Mouse (Mus musculus) ES-E14 (cell line): ENCODE measurements around the gene Unk. TPM values are rescaled to one million over a fixed set of nuclear protein-coding genes. Genes with fewer than 3 reads are reported as not detected.

Experiments used
- DNase-seq: peaks from one replicate; pipeline ENCODE4 v3.0.0-alpha.2; 2013; ENCODE audit warnings: low read depth, low spot score
- H3K27ac ChIP-seq: 2 replicates; pipeline ENCODE4 v1.5.1; 2012; ENCODE audit warnings: low read depth, mild to moderate bottlenecking, low read length, moderate library complexity, mixed read lengths; ENCODE audit not compliant: poor library complexity, insufficient read depth, severe bottlenecking
- H3K36me3 ChIP-seq: 2 replicates; pipeline ENCODE4 v1.6.1; 2012; ENCODE audit warnings: mild to moderate bottlenecking, low read length, moderate library complexity, mixed read lengths; ENCODE audit not compliant: control insufficient read depth, poor library complexity, insufficient read depth, severe bottlenecking
- H3K4me1 ChIP-seq, 2 experiments: fragments of 150-350 bp in 1 of 2; sonication (generic) in 1 of 2; 2 replicates each; pipeline ENCODE4 v1.6.1; 2012; ENCODE audit warnings: low read length in 2 of 2, mild to moderate bottlenecking in 1 of 2, mixed read lengths in 1 of 2; ENCODE audit not compliant: control insufficient read depth in 2 of 2, insufficient read depth in 2 of 2, poor library complexity in 1 of 2
- H3K4me3 ChIP-seq, 2 experiments: fragments of 150-350 bp in 1 of 2; sonication (generic) in 1 of 2; 2 replicates each; pipeline ENCODE4 v1.5.1; 2012; ENCODE audit warnings: low read length in 2 of 2, low read depth in 1 of 2, mild to moderate bottlenecking in 1 of 2, mixed read lengths in 1 of 2; ENCODE audit not compliant: insufficient read depth in 1 of 2, poor library complexity in 1 of 2, severe bottlenecking in 1 of 2
- H3K9ac ChIP-seq: 2 replicates; pipeline ENCODE4 v1.6.1; 2012; ENCODE audit warnings: low read depth, mild to moderate bottlenecking, low read length, mixed read lengths; ENCODE audit not compliant: poor library complexity, insufficient read depth, severe bottlenecking
- H3K9me3 ChIP-seq: fragments of 150-350 bp; sonication (generic); 2 replicates; pipeline ENCODE4 v1.6.1; 2012; ENCODE audit warnings: low read depth, mild to moderate bottlenecking, low read length; ENCODE audit not compliant: control insufficient read depth, insufficient read depth
- CHD2 ChIP-seq: IDR thresholded peaks from 2 replicates; pipeline ENCODE4 v1.6.1; 2014; ENCODE audit warnings: mild to moderate bottlenecking, low read depth, low read length, inconsistent platforms
- HCFC1 ChIP-seq: IDR thresholded peaks from 2 replicates; pipeline ENCODE4 v1.6.1; 2012; ENCODE audit warnings: low read length, inconsistent platforms, borderline replicate concordance; ENCODE audit not compliant: insufficient read depth
- MAFK ChIP-seq: IDR thresholded peaks from 2 replicates; pipeline ENCODE4 v1.6.1; 2014; ENCODE audit warnings: mild to moderate bottlenecking, low read depth, low read length, inconsistent platforms; ENCODE audit not compliant: insufficient read depth
- ZC3H11A ChIP-seq: IDR thresholded peaks from 2 replicates; pipeline ENCODE4 v1.6.1; 2012; ENCODE audit warnings: low read depth, mild to moderate bottlenecking, inconsistent platforms, low read length, borderline replicate concordance
- ZNF384 ChIP-seq: IDR thresholded peaks from 2 replicates; pipeline ENCODE4 v1.6.1; 2012; ENCODE audit warnings: low read depth, low read length, inconsistent platforms
- in situ Hi-C, 2 experiments: fragments of 600-800 bp; cut with MboI; formaldehyde crosslinking; loops; one replicate each; pipeline ENCODE4 v1.15.1; 2025; ENCODE audit warnings: low sequenced_read_pairs in 2 of 2, inconsistent platforms in 1 of 2; ENCODE audit not compliant: unreplicated experiment in 2 of 2
- total RNA-seq: library from RNA; depleted of rRNA; stranded (reverse); fragments of 300-350 nt; gene quantifications from 2 replicates; pipeline ENCODE4 v1.2.3, GENCODE M21; 2012

The Unk gene
- total RNA-seq, 1 experiment, result 32.5 TPM

- DNase-seq, result no peak
- TF ChIP-seq MAFK, result no peak
- TF ChIP-seq ZNF384, result 0 out of 2 replicates have a peak, but pooled peaks have one; percentile 16
- Histone ChIP-seq H3K4me1 (peaks cover 0 to 2% of the 10 kb centered on the region in 2 experiments; a peak in 1 of 4 replicates), H3K4me3 (peak overlapping the region; percentile 76 to 90), H3K9ac (peak overlapping the region; percentile 94), H3K9me3 (no peaks in the 10 kb centered on the region), H3K36me3 (peaks cover 8% of the 10 kb centered on the region), H3K27ac (peak overlapping the region; percentile 94)
- in situ Hi-C loops, result no loop called here
Measured at GRCm38 (mm10) chr11:116023771-116024355, 6.3 kb upstream of the Unk start.

- Histone ChIP-seq H3K4me3 (peak overlapping the region; percentile 76 to 90), H3K4me1 (peaks cover 0 to 4% of the 10 kb centered on the region in 2 experiments; a peak in 1 of 4 replicates), H3K36me3 (peaks cover 8% of the 10 kb centered on the region), H3K27ac (peak overlapping the region; percentile 94), H3K9me3 (no peaks in the 10 kb centered on the region), H3K9ac (peak overlapping the region; percentile 94)
- TF ChIP-seq HCFC1 (peak; percentile 77; the same call in 1 of the 2 replicates), ZC3H11A (no peak), MAFK (no peak), CHD2 (peak; percentile 94), ZNF384 (no peak)
- DNase-seq, result peak; percentile 98
- in situ Hi-C loops, result no loop called here
Measured at GRCm38 (mm10) chr11:116024356-116024808, 5.7 kb upstream of the Unk start.

- TF ChIP-seq ZNF384, result no peak
- DNase-seq, result no peak
- no peak overlapping the region for H3K27ac ChIP-seq
Measured at GRCm38 (mm10) chr11:116025056-116025845, 4.9 kb upstream of the Unk start.

GRCm38 (mm10) chr11:116027756-116028155 is 2.4 kb upstream of the Unk start, which contains the start of gene H3f3b:
Gene H3f3b (minus strand): TSS chr11:116027962.
- in situ Hi-C loops, result no loop called here
- Histone ChIP-seq H3K27ac (0 out of 2 replicates have a peak within 1 kb of the TSS, but pooled peaks have one; percentile 4), H3K9me3 (no peaks in the 10 kb centered on the region), H3K36me3 (peaks cover 5% of the 10 kb centered on the region), H3K4me1 (peaks cover 2 to 4% of the 10 kb centered on the region in 2 experiments; a peak in 1 of 4 replicates), H3K4me3 (no peak within 1 kb of the TSS), H3K9ac (no peak within 1 kb of the TSS; the same call in 1 of the 2 replicates)
- DNase-seq, result no peak
- TF ChIP-seq ZC3H11A (no peak), ZNF384 (no peak), CHD2 (no peak), HCFC1 (no peak)

More at GRCm38 (mm10) chr11:116025056-116025845, 4.9 kb upstream of the Unk start:
- no peaks in the 10 kb centered on the region for H3K9me3 ChIP-seq
- H3K4me1 ChIP-seq, result peaks cover 2 to 4% of the 10 kb centered on the region in 2 experiments; a peak in 1 of 4 replicates
- H3K4me3 ChIP-seq, result no peak overlapping the region; a peak in 1 of 4 replicates
- peaks cover 8% of the 10 kb centered on the region for H3K36me3 ChIP-seq
- no peak overlapping the region for H3K9ac ChIP-seq
- in situ Hi-C loops, result no loop called here
